Mouse (Mus musculus) naive thymus-derived CD4-positive, alpha-beta T cell, adult 2 months (primary cell): ENCODE measurements around the gene Sumo1.
"Not testable (repeated sequence)": the region's sequence is repeated elsewhere in the genome, so short reads cannot be mapped to it uniquely, and the experiment has no call there.

Experiments
- DNase-seq: peaks from one replicate; pipeline ENCODE4 v3.0.0-alpha.2; 2011; ENCODE audit warnings: low read depth

Sumo1 gene

GRCm38 (mm10) chr1:59636349-59636748 is 34.3 kb downstream of the Sumo1 start:
- no peak for DNase-seq

- DNase-seq = no peak
These were observed 37.6 kb downstream of the Sumo1 start for GRCm38 (mm10) chr1:59633056-59633455.

GRCm38 (mm10) chr1:59631986-59632659 is 38.5 kb downstream of the Sumo1 start:
- no peak for DNase-seq

- not testable (repeated sequence) for DNase-seq
These were observed 40.3 kb downstream of the Sumo1 start for GRCm38 (mm10) chr1:59630356-59630755.

- no peak for DNase-seq
These were observed 41.4 kb downstream of the Sumo1 start for GRCm38 (mm10) chr1:59629194-59629593.

- no peak for DNase-seq
These were observed 45.2 kb downstream of the Sumo1 start for GRCm38 (mm10) chr1:59625410-59625809.

- DNase-seq = peak; percentile 89
These were observed 47.2 kb downstream of the Sumo1 start for GRCm38 (mm10) chr1:59623325-59624017.

- DNase-seq = no peak
These were observed 51.4 kb downstream of the Sumo1 start for GRCm38 (mm10) chr1:59619201-59619600.

- DNase-seq = no peak
These were observed 55.6 kb downstream of the Sumo1 start for GRCm38 (mm10) chr1:59615021-59615420.

- DNase-seq = peak; percentile 74
These were observed 56.8 kb downstream of the Sumo1 start for GRCm38 (mm10) chr1:59613795-59614194.

GRCm38 (mm10) chr1:59610929-59611328 is 59.7 kb downstream of the Sumo1 start:
- DNase-seq = no peak

GRCm38 (mm10) chr1:59609896-59610295 is 60.7 kb downstream of the Sumo1 start:
- no peak for DNase-seq

GRCm38 (mm10) chr1:59609458-59609857 is 61.2 kb downstream of the Sumo1 start:
- DNase-seq = peak; percentile 61

GRCm38 (mm10) chr1:59608920-59609319 is 61.7 kb downstream of the Sumo1 start:
- peak; percentile 65 for DNase-seq

- DNase-seq = peak; percentile 75
These were observed 62.4 kb downstream of the Sumo1 start for GRCm38 (mm10) chr1:59608125-59608762.

- DNase-seq = no peak
These were observed 63.6 kb downstream of the Sumo1 start for GRCm38 (mm10) chr1:59607071-59607470.

GRCm38 (mm10) chr1:59606479-59606878 is 64.2 kb downstream of the Sumo1 start:
- DNase-seq = no peak

- DNase-seq = no peak
These were observed 66.7 kb downstream of the Sumo1 start for GRCm38 (mm10) chr1:59603893-59604292.

GRCm38 (mm10) chr1:59603417-59603712 is 67.3 kb downstream of the Sumo1 start:
- DNase-seq = no peak

GRCm38 (mm10) chr1:59602531-59603416 is 67.9 kb downstream of the Sumo1 start:
- DNase-seq = peak; percentile 73

GRCm38 (mm10) chr1:59595609-59596008 is 75.0 kb downstream of the Sumo1 start:
- no peak for DNase-seq

GRCm38 (mm10) chr1:59594586-59595266 is 75.9 kb downstream of the Sumo1 start:
- no peak for DNase-seq
